Mouse (Mus musculus) embryonic fibroblast, embryonic 13.5 days (primary cell): ENCODE measurements around the gene Kirrel3.

Experiments used
- CTCF ChIP-seq: IDR thresholded peaks from 2 replicates; pipeline ENCODE4 v1.5.1; 2011; ENCODE audit warnings: mild to moderate bottlenecking, control low read depth, low read length, moderate library complexity, borderline replicate concordance; ENCODE audit not compliant: insufficient read depth
- POLR2A ChIP-seq: IDR thresholded peaks from 2 replicates; pipeline ENCODE4 v1.6.1; 2011; ENCODE audit warnings: low read depth, mild to moderate bottlenecking, control low read depth, low read length, moderate library complexity

GRCm38 (mm10) chr9:35053669-35054068, 568.0 kb downstream of the Kirrel3 start:
- TF ChIP-seq POLR2A (no peak), CTCF (no peak)
